Comparison of ENCODE assay signal across 24 mouse cellular contexts in the genomic region with DNA sequence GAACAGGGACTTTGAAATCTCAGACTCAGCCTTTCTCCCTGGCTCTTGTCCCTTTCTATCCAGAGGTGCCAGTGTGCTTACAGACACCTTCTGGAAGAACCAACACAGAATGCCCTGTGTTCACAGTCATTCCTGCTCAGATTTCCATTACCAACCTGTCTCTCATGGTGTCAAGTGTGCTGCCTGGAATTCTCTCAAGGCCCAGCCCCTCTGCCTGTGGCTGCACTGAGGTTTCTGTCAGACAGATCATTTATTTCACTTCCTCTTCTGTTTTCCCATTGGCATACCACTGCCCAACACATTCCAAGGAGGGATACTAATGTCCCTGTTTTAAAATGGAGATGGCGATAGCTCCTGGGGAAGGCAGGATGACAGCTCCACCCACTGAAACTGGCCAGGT. TPM values are rescaled to one million over a fixed set of nuclear protein-coding genes. Genes with fewer than 3 reads are reported as not detected.
DNase-seq lines count a peak whose midpoint lies in the region; ATAC-seq lines count a peak whose summit lies in the region.
"Had no signal": no experiment of that assay in that cellular context is flagged by ENCODE, and none has a peak within 500 bp of the region (broad histone marks: within the 10 kb centered on the region; RNA-seq: fewer than 3 reads in every experiment).

No protein-coding gene starts in this region.

- no peak for ATAC-seq in midbrain, embryonic 11.5 days (ENCODE audit: low FRiP score)
- ATAC-seq in midbrain, embryonic 13.5 days = no peak
- ATAC-seq: forebrain, embryonic 14.5 days; forebrain, embryonic 16.5 days; Patski had no signal

- 85% methylated on average over 1 of the region's 1 CpGs for WGBS in midbrain, embryonic 11.5 days
- 84% methylated on average over 1 of the region's 1 CpGs for WGBS in midbrain, embryonic 13.5 days

- H3K27me3 ChIP-seq in midbrain, embryonic 11.5 days (ENCODE audit: control insufficient read depth, insufficient read depth, low read length) = no peaks in the 10 kb centered on the region
- H3K27me3 ChIP-seq in midbrain, embryonic 13.5 days = no peaks in the 10 kb centered on the region
- H3K27me3 ChIP-seq: embryonic facial prominence, embryonic 13.5 days; embryonic facial prominence, embryonic 15.5 days; forebrain, embryonic 12.5 days; Patski had no signal

- no peak overlapping the region for H3K4me2 ChIP-seq in midbrain, embryonic 11.5 days
- no peak overlapping the region for H3K4me2 ChIP-seq in midbrain, embryonic 13.5 days (replicated peaks)
- H3K4me2 ChIP-seq: embryonic facial prominence, embryonic 13.5 days; embryonic facial prominence, embryonic 15.5 days; forebrain, embryonic 12.5 days had no signal

- no peaks in the 10 kb centered on the region for H3K36me3 ChIP-seq in midbrain, embryonic 11.5 days (ENCODE audit: control insufficient read depth, insufficient read depth, low read length)
- no peaks in the 10 kb centered on the region for H3K36me3 ChIP-seq in midbrain, embryonic 13.5 days
- H3K36me3 ChIP-seq: embryonic facial prominence, embryonic 13.5 days; embryonic facial prominence, embryonic 15.5 days; forebrain, embryonic 10.5 days; forebrain, embryonic 12.5 days; G1E had no signal

- peak; percentile 56 for DNase-seq in midbrain, embryonic 11.5 days (ENCODE audit: low spot score, missing footprints)
- DNase-seq in 3T3-L1 (ENCODE audit: low read depth, low spot score) = peak; percentile 24
- DNase-seq in ZHBTc4 (ENCODE audit: low read depth, low spot score) = peak; percentile 12
- no peak for DNase-seq in gastrocnemius, adult 8-10 months (ENCODE audit: low spot score in 2 of 2)
- DNase-seq: adrenal gland, adult 2 months; adrenal gland, postnatal 10 days; adrenal gland, postnatal 25 days; cerebellum, adult 11 months; cerebellum, adult 18-20 months; cerebellum, adult 8-10 months; cerebellum, adult 9-11 months; cerebellum, postnatal 14 days; cerebellum, postnatal 36 days; embryo, embryonic 11 days had no signal

- no peak overlapping the region for H3K9ac ChIP-seq in midbrain, embryonic 11.5 days (ENCODE audit: low read length)
- H3K9ac ChIP-seq in midbrain, embryonic 13.5 days (replicated peaks) = no peak overlapping the region
- H3K9ac ChIP-seq: embryonic facial prominence, embryonic 13.5 days; embryonic facial prominence, embryonic 15.5 days; forebrain, embryonic 12.5 days had no signal

- no peaks in the 10 kb centered on the region for H3K4me1 ChIP-seq in midbrain, embryonic 11.5 days (ENCODE audit: control insufficient read depth, insufficient read depth, low read length)
- H3K4me1 ChIP-seq in midbrain, embryonic 13.5 days (replicated peaks) = no peaks in the 10 kb centered on the region
- H3K4me1 ChIP-seq: embryonic facial prominence, embryonic 15.5 days; forebrain, embryonic 10.5 days; forebrain, embryonic 12.5 days had no signal

- H3K27ac ChIP-seq in midbrain, embryonic 11.5 days (ENCODE audit: low read depth, low read length) = no peak overlapping the region
- H3K27ac ChIP-seq in midbrain, embryonic 13.5 days = no peak overlapping the region
- H3K27ac ChIP-seq: embryonic facial prominence, embryonic 13.5 days; embryonic facial prominence, embryonic 15.5 days; forebrain, embryonic 10.5 days; forebrain, embryonic 12.5 days had no signal

- H3K9me3 ChIP-seq in midbrain, embryonic 11.5 days (ENCODE audit: control insufficient read depth, low read length) = no peaks in the 10 kb centered on the region
- H3K9me3 ChIP-seq in midbrain, embryonic 13.5 days = no peaks in the 10 kb centered on the region
- H3K9me3 ChIP-seq: embryonic facial prominence, embryonic 13.5 days; embryonic facial prominence, embryonic 15.5 days; forebrain, embryonic 10.5 days; forebrain, embryonic 12.5 days; G1E had no signal

- H3K4me3 ChIP-seq in midbrain, embryonic 11.5 days (ENCODE audit: low read depth, low read length) = no peak overlapping the region
- H3K4me3 ChIP-seq in midbrain, embryonic 13.5 days (replicated peaks) = no peak overlapping the region
- H3K4me3 ChIP-seq: embryonic facial prominence, embryonic 13.5 days; embryonic facial prominence, embryonic 15.5 days; erythroblast, embryonic 14.5 days; forebrain, embryonic 10.5 days; forebrain, embryonic 12.5 days had no signal

RNA-seq across cellular contexts. Expression of gene Ctbp1, which starts 6.6 kb away (rescaled TPM):
- 487 and 546 TPM in 2 replicates for polyA plus RNA-seq in midbrain, embryonic 11.5 days (2014; fragmentation: Nextera tagmentation; extraction: Ambion mirVana)
- 527 and 571 TPM in 2 replicates for polyA plus RNA-seq in midbrain, embryonic 13.5 days (2015; fragmentation: Nextera tagmentation; extraction: Ambion mirVana)
- 100 to 1,000 TPM; 241 to 265 (median 251) TPM for total RNA-seq in gastrocnemius, adult 8-10 months (2022)

RNA-seq across cellular contexts. Expression of gene Maea, which starts 53.9 kb away (rescaled TPM):
- 149 and 157 TPM in 2 replicates for polyA plus RNA-seq in midbrain, embryonic 11.5 days (2014; fragmentation: Nextera tagmentation; extraction: Ambion mirVana)
- 138 and 146 TPM in 2 replicates for polyA plus RNA-seq in midbrain, embryonic 13.5 days (2015; fragmentation: Nextera tagmentation; extraction: Ambion mirVana)
- 10 to 100 TPM; 60.6 to 66.4 (median 64.5) TPM for total RNA-seq in gastrocnemius, adult 8-10 months (2022)

Comparison
In these comparisons a context has a peak if more than half of its experiments do, and no peak if none do; other contexts are left out.
1. DNase-seq: peak in midbrain, embryonic 11.5 days (single experiment), 3T3-L1 (single experiment) and ZHBTc4 (single experiment); none in gastrocnemius, adult 8-10 months (0 of 2).